Mouse (Mus musculus): ENCODE measurements at regions not wholly inside any gene's neighbourhood (a gene's known extent, or its start where the extent isn't known, plus 50 kb on each side); places are given as distances from the start of the nearest gene placed in this dataset.
"Not testable (repeated sequence)": the region's sequence is repeated elsewhere in the genome, so short reads cannot be mapped to it uniquely, and the experiment has no call there.

DNA sequence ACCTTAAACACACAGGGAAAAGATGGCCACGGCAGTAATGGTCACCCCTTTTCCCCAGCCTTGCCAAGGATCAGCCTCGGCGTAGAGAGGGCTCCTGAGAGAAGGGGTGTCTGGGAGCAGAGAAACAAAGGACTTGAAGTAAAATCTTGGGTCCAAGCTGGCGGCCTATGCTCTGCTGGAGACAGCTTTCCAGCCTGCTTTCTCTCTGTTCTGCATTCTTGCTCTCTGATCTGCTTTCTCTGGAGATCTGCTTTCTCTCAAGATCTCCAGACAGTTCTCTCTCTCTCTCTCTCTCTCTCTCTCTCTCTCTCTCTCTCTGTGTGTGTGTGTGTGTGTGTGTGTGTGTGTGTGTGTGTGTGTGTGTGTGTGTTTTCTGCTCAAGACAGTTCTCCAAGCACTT, 140.3 kb downstream of the Sptssa start:
- H3K4me1 ChIP-seq; H3K36me3 ChIP-seq; H3K9ac ChIP-seq; H3K4me3 ChIP-seq; ATAC-seq (ENCODE audit: low FRiP score); H3K4me2 ChIP-seq (replicated peaks); H3K9me3 ChIP-seq (replicated peaks); H3K27me3 ChIP-seq; H3K27ac ChIP-seq: not testable (repeated sequence)
- 63% methylated on average over 4 of the region's 4 CpGs for WGBS

DNA sequence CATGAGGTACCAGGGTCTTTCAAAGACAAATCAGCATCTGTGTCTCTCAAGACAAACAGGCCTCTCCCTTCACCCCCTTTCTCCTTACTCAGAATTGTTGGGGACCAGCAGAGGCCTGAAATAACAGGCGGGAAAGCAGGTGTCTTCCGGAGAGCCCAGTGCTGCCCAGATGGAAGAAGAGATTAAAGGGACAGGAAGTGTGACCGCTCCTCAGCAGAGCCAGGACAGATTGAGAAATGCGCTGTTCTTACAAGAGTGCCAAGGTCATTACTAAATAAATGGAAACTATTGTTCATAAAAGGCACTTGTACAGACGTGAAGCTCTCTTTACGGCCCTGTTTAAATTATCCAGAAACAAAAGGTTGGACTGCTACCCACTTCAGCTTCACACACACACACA, 146.5 kb downstream of the Sptssa start:
- H3K27ac ChIP-seq = no peak overlapping the region
- H3K36me3 ChIP-seq = no peaks in the 10 kb centered on the region
- H3K27me3 ChIP-seq = no peaks in the 10 kb centered on the region
- 52% methylated on average over 6 of the region's 6 CpGs for WGBS
- H3K9me3 ChIP-seq (replicated peaks) = no peaks in the 10 kb centered on the region
- H3K4me2 ChIP-seq (replicated peaks) = no peak overlapping the region
- H3K4me1 ChIP-seq = 0 out of 2 replicates have a peak, but pooled peaks cover 3% of the 10 kb centered on the region
- H3K4me3 ChIP-seq = no peak overlapping the region
- no peak for ATAC-seq (ENCODE audit: low FRiP score)
- H3K9ac ChIP-seq = no peak overlapping the region

DNA sequence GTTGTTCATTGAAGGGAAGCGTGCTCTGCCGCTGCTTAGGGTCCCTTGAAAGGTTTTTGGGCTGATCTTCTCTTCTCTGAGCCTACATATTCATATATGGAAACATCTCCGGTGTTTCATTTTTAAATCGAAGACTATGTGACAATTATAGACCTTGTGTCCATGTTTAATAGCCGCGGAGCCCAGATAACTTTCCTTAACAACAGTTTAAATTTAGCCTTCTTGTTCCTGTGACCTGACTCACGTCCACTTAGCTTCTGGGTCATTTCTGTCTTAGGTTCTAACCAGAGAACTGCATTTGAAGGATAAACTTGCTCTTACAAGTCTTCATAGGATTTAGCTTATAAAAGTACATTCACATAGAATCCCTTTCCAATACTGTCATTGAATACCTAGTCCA, 153.6 kb downstream of the Sptssa start:
- no peak overlapping the region for H3K4me2 ChIP-seq (replicated peaks)
- H3K27ac ChIP-seq = no peak overlapping the region
- no peak overlapping the region for H3K9ac ChIP-seq
- no peak for ATAC-seq (ENCODE audit: low FRiP score)
- H3K4me3 ChIP-seq = no peak overlapping the region
- H3K4me1 ChIP-seq = no peaks in the 10 kb centered on the region
- no peaks in the 10 kb centered on the region for H3K36me3 ChIP-seq
- H3K27me3 ChIP-seq = no peaks in the 10 kb centered on the region
- WGBS = 90% methylated on average over 7 of the region's 7 CpGs
- no peaks in the 10 kb centered on the region for H3K9me3 ChIP-seq (replicated peaks)

DNA sequence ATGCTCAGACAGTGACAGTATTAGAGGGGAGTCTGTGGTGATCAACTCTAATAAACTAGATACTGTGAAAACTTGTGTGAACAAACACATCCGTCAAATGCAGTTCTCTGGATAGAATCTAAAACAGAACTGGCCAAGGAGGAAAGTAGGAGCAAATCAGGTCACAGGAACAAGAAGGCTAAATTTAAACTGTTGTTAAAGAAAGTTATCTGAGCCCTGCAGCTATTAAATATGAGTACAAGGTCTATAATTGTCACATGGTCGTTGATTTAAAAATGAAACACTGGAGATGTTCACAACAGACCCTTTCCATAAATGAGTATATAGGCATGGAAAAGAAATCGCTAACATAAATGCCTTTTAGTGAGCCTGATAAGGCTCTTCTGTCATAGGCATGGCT, 156.4 kb downstream of the Sptssa start:
- Histone ChIP-seq H3K4me3 (no peak overlapping the region), H3K27ac (no peak overlapping the region), H3K9me3 (replicated peaks) (no peaks in the 10 kb centered on the region), H3K27me3 (no peaks in the 10 kb centered on the region), H3K9ac (no peak overlapping the region), H3K36me3 (no peaks in the 10 kb centered on the region), H3K4me1 (no peaks in the 10 kb centered on the region), H3K4me2 (replicated peaks) (no peak overlapping the region)
- WGBS = 75% methylated on average over 3 of the region's 3 CpGs
- ATAC-seq (ENCODE audit: low FRiP score) = no peak

DNA sequence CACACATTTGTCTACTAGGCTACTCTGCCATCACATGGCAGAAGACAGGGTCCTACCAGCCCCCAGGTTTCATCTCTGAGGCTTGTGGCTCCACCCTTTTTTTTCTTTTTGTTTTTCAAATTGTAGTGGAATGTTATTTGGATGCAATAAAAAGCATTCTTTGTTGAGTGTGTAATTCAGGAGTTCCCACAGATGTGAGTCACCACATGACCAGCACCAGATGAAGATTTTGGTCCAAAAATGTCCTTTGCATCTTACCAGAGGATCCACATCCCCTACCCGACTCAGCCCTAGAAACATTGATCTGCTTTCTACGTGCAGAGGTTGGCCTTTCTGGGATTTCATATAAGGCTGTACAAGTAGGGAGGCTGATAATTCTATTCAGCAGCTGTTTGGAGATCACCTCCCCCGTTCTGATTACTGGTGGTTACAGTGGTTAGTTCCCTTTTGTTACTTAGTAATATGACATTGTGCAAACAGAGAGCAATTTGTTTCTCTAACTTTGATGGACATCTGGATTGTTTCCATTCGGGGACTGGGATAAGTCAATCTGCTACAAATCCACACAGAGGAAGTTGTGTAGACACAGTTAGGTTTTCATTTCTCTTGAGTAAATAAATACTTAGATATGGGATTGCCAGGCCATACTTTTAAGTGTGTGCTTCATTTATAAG, 160.5 kb downstream of the Sptssa start:
- no peaks in the 10 kb centered on the region for H3K36me3 ChIP-seq
- no peak overlapping the region for H3K4me2 ChIP-seq (replicated peaks)
- ATAC-seq (ENCODE audit: low FRiP score) = no peak
- H3K27me3 ChIP-seq = peaks cover 7% of the 10 kb centered on the region
- no peak overlapping the region for H3K9ac ChIP-seq
- no peak overlapping the region for H3K27ac ChIP-seq
- 73% methylated on average over 4 of the region's 4 CpGs for WGBS
- H3K4me3 ChIP-seq = no peak overlapping the region
- peaks cover 3% of the 10 kb centered on the region; the same call in 1 of the 2 replicates for H3K4me1 ChIP-seq
- H3K9me3 ChIP-seq (replicated peaks) = no peaks in the 10 kb centered on the region

DNA sequence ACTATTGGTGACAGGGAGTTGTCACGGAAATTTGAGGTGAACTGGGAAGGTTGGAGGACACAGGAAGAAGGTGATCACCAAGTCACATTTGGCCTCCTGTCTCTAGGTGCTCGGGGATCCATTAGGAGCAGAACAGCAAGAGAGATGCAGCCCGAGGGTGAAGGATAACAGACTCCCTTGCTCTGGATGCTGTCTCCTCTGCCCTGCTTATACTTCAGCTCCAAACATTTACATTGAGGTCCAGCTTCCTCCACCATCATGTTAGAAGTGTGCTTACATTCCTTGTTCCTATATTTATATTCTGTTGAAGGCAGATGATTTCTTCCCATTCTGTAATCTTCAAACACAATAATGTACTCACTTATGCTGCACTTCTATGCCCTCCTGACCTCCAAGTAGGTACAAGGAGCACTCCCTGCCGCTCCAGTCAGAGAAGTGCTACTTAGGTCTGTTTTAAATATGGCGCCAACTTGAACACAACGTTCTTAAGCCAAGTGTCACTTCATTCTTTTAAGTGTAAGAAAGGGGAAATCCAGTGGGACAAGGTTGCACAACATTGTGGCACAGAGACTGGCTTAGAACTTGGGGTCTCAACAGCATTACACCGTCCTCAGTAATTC, 161.5 kb downstream of the Sptssa start:
- no peak for ATAC-seq (ENCODE audit: low FRiP score)
- H3K4me1 ChIP-seq = peaks cover 3% of the 10 kb centered on the region; the same call in 1 of the 2 replicates
- H3K27ac ChIP-seq = no peak overlapping the region
- H3K27me3 ChIP-seq = peaks cover 7% of the 10 kb centered on the region
- 93% methylated on average over 7 of the region's 7 CpGs for WGBS
- no peak overlapping the region for H3K9ac ChIP-seq
- H3K4me2 ChIP-seq (replicated peaks) = no peak overlapping the region
- H3K4me3 ChIP-seq = no peak overlapping the region
- no peaks in the 10 kb centered on the region for H3K36me3 ChIP-seq
- H3K9me3 ChIP-seq (replicated peaks) = no peaks in the 10 kb centered on the region

DNA sequence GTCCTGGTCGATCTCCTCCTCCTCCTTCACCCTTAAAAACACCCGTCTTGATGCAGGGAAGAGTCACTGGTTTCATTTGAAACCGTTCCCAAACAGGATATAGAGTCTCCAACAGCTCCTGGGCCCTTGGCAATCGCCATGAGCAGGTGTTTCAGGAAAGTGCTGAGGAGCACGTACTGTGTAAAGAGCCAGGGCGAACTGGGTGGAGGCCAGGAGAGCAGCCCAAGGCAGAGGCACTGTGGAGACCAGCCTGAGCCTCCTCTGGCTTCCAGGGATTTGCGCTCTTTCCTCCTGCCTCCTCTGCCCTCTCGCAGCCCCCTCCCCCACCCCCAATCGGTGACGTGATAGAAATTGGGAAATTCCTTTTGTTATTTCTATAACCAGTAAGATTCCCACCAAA, 163.6 kb downstream of the Sptssa start:
- H3K4me2 ChIP-seq (replicated peaks) = no peak overlapping the region
- H3K9ac ChIP-seq = no peak overlapping the region
- H3K27ac ChIP-seq = no peak overlapping the region
- H3K36me3 ChIP-seq = no peaks in the 10 kb centered on the region
- H3K27me3 ChIP-seq = peaks cover 7% of the 10 kb centered on the region
- ATAC-seq (ENCODE audit: low FRiP score) = no peak
- H3K4me3 ChIP-seq = no peak overlapping the region
- 42% methylated on average over 10 of the region's 10 CpGs for WGBS
- H3K9me3 ChIP-seq (replicated peaks) = no peaks in the 10 kb centered on the region
- peaks cover 3% of the 10 kb centered on the region; the same call in 1 of the 2 replicates for H3K4me1 ChIP-seq

DNA sequence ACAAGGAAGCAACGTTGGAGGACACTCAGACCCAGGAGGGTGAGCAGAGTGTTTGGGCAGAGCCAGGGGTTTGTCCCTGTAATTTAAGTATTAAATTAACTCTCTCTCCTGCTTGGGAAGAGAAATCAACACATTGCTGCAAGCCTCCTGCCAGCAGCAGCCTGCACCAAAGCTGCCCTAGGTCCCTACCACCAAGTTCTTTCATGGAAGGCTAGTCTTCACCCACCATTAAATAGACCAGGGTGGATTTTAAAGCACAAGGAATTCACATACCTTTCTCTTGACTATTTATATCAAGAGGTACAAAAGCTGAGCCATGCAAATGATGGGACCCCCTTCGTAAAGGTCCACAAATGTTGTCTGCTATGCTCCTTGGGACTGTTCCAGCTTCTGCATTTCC, 165.9 kb downstream of the Sptssa start:
- Histone ChIP-seq H3K9me3 (replicated peaks) (no peaks in the 10 kb centered on the region), H3K27ac (no peak overlapping the region), H3K27me3 (peaks cover 7% of the 10 kb centered on the region), H3K4me2 (replicated peaks) (no peak overlapping the region), H3K9ac (no peak overlapping the region), H3K4me1 (peaks cover 3% of the 10 kb centered on the region; the same call in 1 of the 2 replicates), H3K36me3 (no peaks in the 10 kb centered on the region), H3K4me3 (no peak overlapping the region)
- ATAC-seq (ENCODE audit: low FRiP score) = no peak
- WGBS = 81% methylated on average over 2 of the region's 2 CpGs

DNA sequence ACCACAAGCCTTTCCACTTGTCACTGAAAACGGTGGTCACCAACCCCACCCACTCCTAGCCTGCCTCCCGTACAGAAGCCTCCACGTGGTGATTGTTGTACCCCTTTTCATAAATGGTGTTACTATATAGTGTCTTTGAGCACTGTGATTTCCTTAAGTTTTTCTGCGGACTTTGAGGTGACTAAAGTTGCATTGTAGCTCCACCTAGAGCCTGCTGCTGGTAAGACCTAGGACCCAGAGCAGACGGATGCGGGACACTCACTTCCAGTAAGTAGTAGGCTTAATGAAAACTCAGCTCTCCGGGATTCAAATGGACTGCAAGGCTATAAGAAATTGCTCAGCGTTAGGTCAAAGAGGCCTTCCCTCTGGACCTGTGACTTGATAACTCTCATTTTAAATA, 166.7 kb downstream of the Sptssa start:
- no peak overlapping the region for H3K27ac ChIP-seq
- no peak overlapping the region for H3K4me3 ChIP-seq
- H3K9me3 ChIP-seq (replicated peaks) = no peaks in the 10 kb centered on the region
- H3K27me3 ChIP-seq = peaks cover 7% of the 10 kb centered on the region
- no peak overlapping the region for H3K4me2 ChIP-seq (replicated peaks)
- 0 out of 2 replicates have a peak, but pooled peaks have one; percentile 38 for ATAC-seq (ENCODE audit: low FRiP score)
- WGBS = 5% methylated on average over 8 of the region's 8 CpGs
- H3K36me3 ChIP-seq = no peaks in the 10 kb centered on the region
- peaks cover 3% of the 10 kb centered on the region; the same call in 1 of the 2 replicates for H3K4me1 ChIP-seq
- no peak overlapping the region for H3K9ac ChIP-seq

DNA sequence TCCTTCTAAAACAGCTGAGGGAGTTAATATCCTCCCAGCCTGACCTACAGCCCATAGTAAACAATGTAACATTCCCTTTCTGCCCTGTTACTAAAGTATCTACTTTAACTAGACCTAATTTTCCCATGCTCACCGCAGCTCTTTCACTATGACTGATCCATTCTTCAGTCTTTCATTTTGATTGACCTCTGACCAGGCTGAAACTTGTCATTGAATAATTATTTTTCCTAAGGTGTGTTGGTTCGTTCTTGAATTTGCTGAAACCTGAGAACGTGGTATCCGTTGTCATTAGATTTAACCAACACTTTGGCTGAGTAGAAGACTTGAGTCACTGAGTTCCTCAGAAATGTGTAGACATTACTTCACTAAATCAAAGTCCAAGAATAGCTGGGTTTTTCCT, 168.7 kb downstream of the Sptssa start:
- H3K4me2 ChIP-seq (replicated peaks) = no peak overlapping the region
- H3K4me1 ChIP-seq = peaks cover under 1% of the 10 kb centered on the region; the same call in 1 of the 2 replicates
- no peak overlapping the region for H3K4me3 ChIP-seq
- no peak for ATAC-seq (ENCODE audit: low FRiP score)
- H3K36me3 ChIP-seq = no peaks in the 10 kb centered on the region
- peaks cover 7% of the 10 kb centered on the region for H3K27me3 ChIP-seq
- WGBS = 89% methylated on average over 4 of the region's 4 CpGs
- H3K9me3 ChIP-seq (replicated peaks) = no peaks in the 10 kb centered on the region
- no peak overlapping the region for H3K9ac ChIP-seq
- no peak overlapping the region for H3K27ac ChIP-seq

DNA sequence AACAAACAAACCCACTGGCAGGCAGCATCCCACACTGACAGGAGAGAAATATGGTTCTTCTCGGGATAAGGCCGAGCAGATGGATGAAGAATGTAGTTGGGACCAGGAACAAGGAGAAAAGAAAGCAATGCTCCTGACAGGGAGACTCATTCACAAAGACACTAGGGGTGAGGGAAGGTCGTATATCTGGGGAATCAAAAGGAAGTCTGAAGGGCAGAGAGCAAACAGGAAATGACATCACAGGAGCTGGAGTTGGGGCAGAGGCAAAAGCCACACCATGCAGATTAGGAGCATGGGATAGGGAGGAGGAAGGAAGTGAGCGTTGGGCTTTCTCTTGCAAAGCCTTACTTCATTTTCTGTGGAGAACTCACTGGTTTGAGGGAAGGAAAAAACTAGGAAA, 174.4 kb downstream of the Sptssa start:
- Histone ChIP-seq H3K9me3 (replicated peaks) (no peaks in the 10 kb centered on the region), H3K4me2 (replicated peaks) (no peak overlapping the region), H3K36me3 (no peaks in the 10 kb centered on the region), H3K9ac (no peak overlapping the region), H3K27ac (no peak overlapping the region), H3K4me1 (no peaks in the 10 kb centered on the region), H3K4me3 (no peak overlapping the region), H3K27me3 (no peaks in the 10 kb centered on the region)
- ATAC-seq (ENCODE audit: low FRiP score) = no peak
- WGBS = 55% methylated on average over 4 of the region's 4 CpGs

DNA sequence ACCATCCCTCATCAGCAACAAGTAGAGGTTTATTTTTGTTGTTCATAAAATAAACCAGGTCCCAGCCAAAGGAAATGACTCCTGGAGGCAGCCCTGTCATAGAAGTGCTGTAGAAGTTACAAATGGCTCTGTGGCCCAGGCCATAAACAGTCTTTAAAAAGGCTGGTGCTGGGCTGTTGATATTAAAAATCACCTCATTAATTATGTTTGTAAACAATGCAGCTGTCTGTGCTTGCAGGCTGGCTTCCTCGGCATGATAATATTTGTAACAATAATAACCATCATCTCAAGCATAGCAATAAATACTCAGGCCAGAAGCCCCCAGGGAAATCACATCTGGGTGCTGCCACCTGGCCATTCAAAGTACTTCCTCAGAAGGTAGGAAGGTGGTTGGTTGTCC, 176.5 kb downstream of the Sptssa start:
- Histone ChIP-seq H3K9me3 (replicated peaks) (no peaks in the 10 kb centered on the region), H3K27ac (no peak overlapping the region), H3K4me1 (no peaks in the 10 kb centered on the region), H3K36me3 (no peaks in the 10 kb centered on the region), H3K4me2 (replicated peaks) (no peak overlapping the region), H3K9ac (no peak overlapping the region), H3K4me3 (no peak overlapping the region), H3K27me3 (no peaks in the 10 kb centered on the region)
- 48% methylated on average over 1 of the region's 1 CpGs for WGBS
- ATAC-seq (ENCODE audit: low FRiP score) = no peak

DNA sequence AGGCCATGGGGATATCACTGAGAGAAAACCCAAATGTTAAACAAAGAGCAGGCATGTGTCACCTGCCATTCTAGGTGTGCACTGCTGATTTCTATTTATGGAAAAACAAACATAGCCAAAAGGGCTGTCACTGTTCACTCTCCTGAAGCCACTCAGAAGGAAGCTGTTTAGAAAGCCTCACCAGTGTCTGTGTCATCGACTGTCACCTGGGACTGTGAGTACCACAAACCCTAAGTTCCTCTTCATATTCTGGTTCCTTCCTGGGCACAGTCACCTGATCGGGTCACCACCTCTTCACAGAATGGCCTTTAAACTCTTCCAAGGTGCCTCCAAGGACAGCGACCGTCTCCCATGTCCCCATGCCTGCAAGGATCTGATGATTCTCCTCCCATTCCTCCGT, 183.5 kb downstream of the Sptssa start:
- no peaks in the 10 kb centered on the region for H3K36me3 ChIP-seq
- no peaks in the 10 kb centered on the region for H3K9me3 ChIP-seq (replicated peaks)
- no peak for ATAC-seq (ENCODE audit: low FRiP score)
- no peaks in the 10 kb centered on the region for H3K4me1 ChIP-seq
- H3K27me3 ChIP-seq = no peaks in the 10 kb centered on the region
- H3K4me2 ChIP-seq (replicated peaks) = no peak overlapping the region
- 89% methylated on average over 5 of the region's 5 CpGs for WGBS
- H3K4me3 ChIP-seq = no peak overlapping the region
- no peak overlapping the region for H3K27ac ChIP-seq
- H3K9ac ChIP-seq = no peak overlapping the region
